Mouse (Mus musculus) small intestine, adult 2 months (tissue): Measurements from ENCODE around the gene Exo5. TPM values are rescaled to one million over a fixed set of nuclear protein-coding genes. Genes with fewer than 3 reads are reported as not detected.

ENCODE experiments used
- H3K27ac ChIP-seq: fragments of 200-500 bp; 2 replicates; pipeline ENCODE4 v1.5.1; 2012; ENCODE audit warnings: low read depth, low read length, control low read depth, inconsistent platforms; ENCODE audit not compliant: insufficient read depth
- H3K27me3 ChIP-seq: fragments of 200-500 bp; 2 replicates; pipeline ENCODE4 v1.6.1; 2012; ENCODE audit warnings: mild to moderate bottlenecking, moderate library complexity, low read length, inconsistent platforms; ENCODE audit not compliant: control insufficient read depth, insufficient read depth
- H3K36me3 ChIP-seq: fragments of 200-500 bp; 2 replicates; pipeline ENCODE4 v1.6.1; 2012; ENCODE audit warnings: mild to moderate bottlenecking, low read length, control low read depth, inconsistent platforms; ENCODE audit not compliant: control insufficient read depth, insufficient read depth
- H3K4me1 ChIP-seq: fragments of 200-500 bp; 2 replicates; pipeline ENCODE4 v1.6.1; 2012; ENCODE audit warnings: low read length, inconsistent platforms, mixed read lengths; ENCODE audit not compliant: control insufficient read depth, insufficient read depth, insufficient read length
- H3K4me3 ChIP-seq: fragments of 200-500 bp; 2 replicates; pipeline ENCODE4 v1.5.1; 2012; ENCODE audit warnings: low read depth, mild to moderate bottlenecking, control low read depth, inconsistent platforms, low read length, moderate library complexity
- CTCF ChIP-seq: fragments of 200-500 bp; IDR thresholded peaks from 2 replicates; pipeline ENCODE4 v1.5.1; 2012; ENCODE audit warnings: low read depth, mild to moderate bottlenecking, control low read depth, inconsistent platforms, low read length, moderate library complexity, mixed read lengths; ENCODE audit not compliant: insufficient replicate concordance, insufficient read length; ENCODE audit errors: extremely low read depth
- POLR2A ChIP-seq: fragments of 200-500 bp; IDR thresholded peaks from 2 replicates; pipeline ENCODE4 v1.6.1; 2012; ENCODE audit warnings: low read depth, mild to moderate bottlenecking, control low read depth, inconsistent platforms, low read length, moderate library complexity
- WGBS: fragments of 180-500 bp; shearing (Covaris S2); methylation state at CpG from one replicate; pipeline ENCODE4 v1.1.7; 2018; 5-methylcytosine and 5-hydroxymethylcytosine counted together
- polyA plus RNA-seq: library from polyadenylated mRNA; depleted of rRNA; stranded (reverse); fragments of >200 nt; gene quantifications from 2 replicates; pipeline ENCODE4 v1.2.3, GENCODE M21; 2012

Exo5 gene
- polyA plus RNA-seq, 1 experiment = 2.8 TPM

DNA sequence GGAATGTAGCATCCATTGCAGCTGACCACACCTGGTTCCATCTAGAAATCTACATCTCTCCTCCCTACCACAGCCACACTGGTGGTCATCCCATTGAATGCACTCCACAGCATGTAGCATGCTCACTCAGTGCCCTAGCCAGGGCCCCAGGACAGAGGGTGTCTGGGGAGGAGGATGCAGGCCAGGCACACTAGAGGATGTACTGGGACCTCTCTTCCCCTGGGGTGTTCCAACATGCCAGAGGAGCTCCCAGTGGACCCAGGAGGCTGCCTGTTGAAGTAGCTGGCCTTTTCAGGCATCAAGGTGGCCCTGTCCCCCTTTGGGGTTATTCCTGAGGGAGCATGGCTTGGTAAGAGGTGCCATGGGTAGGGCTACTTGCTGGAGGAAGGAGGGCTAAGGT lies 32.9 kb downstream of the Exo5 start:
- no peak overlapping the region for H3K4me3 ChIP-seq
- no peak overlapping the region for H3K27ac ChIP-seq
- no peak for TF ChIP-seq CTCF
- TF ChIP-seq POLR2A = no peak
- H3K36me3 ChIP-seq = no peaks in the 10 kb centered on the region
- no peaks in the 10 kb centered on the region for H3K27me3 ChIP-seq
- H3K4me1 ChIP-seq = no peaks in the 10 kb centered on the region

DNA sequence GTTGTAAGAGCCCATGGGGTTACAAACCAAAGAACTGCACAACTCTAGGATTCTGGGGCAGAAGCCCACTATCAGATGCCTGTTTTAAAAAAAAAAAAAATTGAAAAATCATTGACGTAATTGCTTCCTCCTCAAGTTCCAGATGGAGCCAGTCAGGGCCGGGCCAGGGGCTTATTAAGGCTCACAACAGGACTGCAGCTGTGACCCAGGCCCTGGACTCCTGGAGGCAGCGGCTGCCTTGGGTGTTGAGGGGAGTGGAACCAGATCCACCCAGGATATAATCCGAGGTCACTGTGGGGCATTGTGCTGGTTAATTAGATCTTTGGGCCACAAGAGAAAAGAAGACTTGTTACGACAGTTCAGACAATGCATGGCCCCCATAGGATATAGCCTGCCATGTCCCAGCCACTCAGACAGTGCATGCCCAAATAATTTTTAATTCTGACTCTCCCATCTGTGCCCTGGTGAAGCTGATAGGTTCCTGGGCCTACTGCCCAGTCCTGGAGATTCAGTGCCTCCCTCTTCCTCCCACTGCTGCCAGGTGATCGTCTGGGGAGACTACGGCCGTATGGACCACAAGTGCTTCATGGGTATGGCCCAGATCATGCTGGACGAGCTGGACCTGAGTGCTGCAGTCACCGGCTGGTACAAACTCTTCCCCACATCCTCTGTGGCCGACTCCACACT lies 33.9 kb downstream of the Exo5 start:
- H3K36me3 ChIP-seq = no peaks in the 10 kb centered on the region
- H3K4me1 ChIP-seq = no peaks in the 10 kb centered on the region
- H3K27me3 ChIP-seq = no peaks in the 10 kb centered on the region
- H3K4me3 ChIP-seq = no peak overlapping the region
- no peak for TF ChIP-seq POLR2A
- no peak for TF ChIP-seq CTCF
- WGBS = 61% methylated on average over 11 of the region's 11 CpGs
- H3K27ac ChIP-seq = no peak overlapping the region

- Histone ChIP-seq H3K36me3 (no peaks in the 10 kb centered on the region), H3K27me3 (no peaks in the 10 kb centered on the region), H3K4me3 (no peak overlapping the region), H3K4me1 (no peaks in the 10 kb centered on the region; the same call in 1 of the 2 replicates), H3K27ac (no peak overlapping the region)
- 64% methylated on average over 8 of the region's 8 CpGs for WGBS
- TF ChIP-seq POLR2A (no peak), CTCF (no peak)
These were observed 35.9 kb downstream of the Exo5 start for GRCm38 (mm10) chr4:120888884-120889283.

- Histone ChIP-seq H3K36me3 (no peaks in the 10 kb centered on the region), H3K27ac (no peak overlapping the region), H3K27me3 (no peaks in the 10 kb centered on the region), H3K4me1 (no peaks in the 10 kb centered on the region; the same call in 1 of the 2 replicates), H3K4me3 (no peak overlapping the region)
- WGBS = 24% methylated on average over 8 of the region's 8 CpGs
- TF ChIP-seq POLR2A (no peak), CTCF (peak; percentile 24; the same call in 1 of the 2 replicates)
These were observed 37.3 kb downstream of the Exo5 start for GRCm38 (mm10) chr4:120887381-120888112.

DNA sequence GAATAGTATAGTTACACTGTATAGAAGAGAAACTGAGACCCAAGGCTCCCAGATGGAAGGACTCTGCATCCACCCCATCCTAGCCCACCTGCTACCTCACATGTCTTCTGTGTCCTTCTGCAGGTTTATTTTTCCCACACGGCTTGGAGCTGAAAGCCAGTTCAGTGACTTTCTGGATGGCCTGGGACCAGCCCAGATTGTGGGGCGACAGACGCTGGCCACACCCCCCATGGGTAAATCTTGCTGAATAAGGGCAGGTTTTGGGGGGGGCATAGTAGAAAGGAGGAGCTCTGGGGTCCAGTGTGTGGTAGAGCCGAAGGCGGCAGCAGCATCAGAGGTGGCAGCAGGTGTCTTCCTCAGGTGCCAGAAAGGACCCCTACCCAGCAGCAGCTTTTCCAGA lies 38.0 kb downstream of the Exo5 start:
- 72% methylated on average over 5 of the region's 5 CpGs for WGBS
- Histone ChIP-seq H3K4me1 (no peaks in the 10 kb centered on the region; the same call in 1 of the 2 replicates), H3K27ac (no peak overlapping the region), H3K36me3 (no peaks in the 10 kb centered on the region), H3K27me3 (no peaks in the 10 kb centered on the region), H3K4me3 (no peak overlapping the region)
- no peak for TF ChIP-seq CTCF
- TF ChIP-seq POLR2A = no peak

DNA sequence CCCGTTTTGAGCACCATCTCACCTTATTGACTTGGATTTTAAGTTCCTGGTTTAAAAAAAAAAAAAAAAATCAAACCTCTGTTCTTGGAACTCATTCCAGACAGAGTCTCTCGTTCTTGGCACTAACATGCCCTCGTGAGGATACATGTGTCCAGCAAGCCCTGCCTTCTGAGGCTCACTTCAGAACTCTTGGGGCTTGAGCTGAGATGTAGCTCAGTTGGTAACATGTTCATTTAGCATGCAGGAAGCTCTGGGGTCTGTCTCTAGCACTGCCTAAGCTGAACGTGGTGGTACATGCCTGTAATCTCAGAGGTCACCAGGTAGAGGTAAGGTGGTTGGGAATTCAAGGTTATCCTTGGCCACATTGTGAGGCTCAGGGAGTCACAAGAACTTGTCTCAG lies 38.7 kb downstream of the Exo5 start:
- H3K36me3 ChIP-seq = no peaks in the 10 kb centered on the region
- 10% methylated on average over 4 of the region's 4 CpGs for WGBS
- no peak for TF ChIP-seq CTCF
- no peak for TF ChIP-seq POLR2A
- no peaks in the 10 kb centered on the region for H3K27me3 ChIP-seq
- no peaks in the 10 kb centered on the region; the same call in 1 of the 2 replicates for H3K4me1 ChIP-seq
- H3K27ac ChIP-seq = no peak overlapping the region
- H3K4me3 ChIP-seq = no peak overlapping the region

DNA sequence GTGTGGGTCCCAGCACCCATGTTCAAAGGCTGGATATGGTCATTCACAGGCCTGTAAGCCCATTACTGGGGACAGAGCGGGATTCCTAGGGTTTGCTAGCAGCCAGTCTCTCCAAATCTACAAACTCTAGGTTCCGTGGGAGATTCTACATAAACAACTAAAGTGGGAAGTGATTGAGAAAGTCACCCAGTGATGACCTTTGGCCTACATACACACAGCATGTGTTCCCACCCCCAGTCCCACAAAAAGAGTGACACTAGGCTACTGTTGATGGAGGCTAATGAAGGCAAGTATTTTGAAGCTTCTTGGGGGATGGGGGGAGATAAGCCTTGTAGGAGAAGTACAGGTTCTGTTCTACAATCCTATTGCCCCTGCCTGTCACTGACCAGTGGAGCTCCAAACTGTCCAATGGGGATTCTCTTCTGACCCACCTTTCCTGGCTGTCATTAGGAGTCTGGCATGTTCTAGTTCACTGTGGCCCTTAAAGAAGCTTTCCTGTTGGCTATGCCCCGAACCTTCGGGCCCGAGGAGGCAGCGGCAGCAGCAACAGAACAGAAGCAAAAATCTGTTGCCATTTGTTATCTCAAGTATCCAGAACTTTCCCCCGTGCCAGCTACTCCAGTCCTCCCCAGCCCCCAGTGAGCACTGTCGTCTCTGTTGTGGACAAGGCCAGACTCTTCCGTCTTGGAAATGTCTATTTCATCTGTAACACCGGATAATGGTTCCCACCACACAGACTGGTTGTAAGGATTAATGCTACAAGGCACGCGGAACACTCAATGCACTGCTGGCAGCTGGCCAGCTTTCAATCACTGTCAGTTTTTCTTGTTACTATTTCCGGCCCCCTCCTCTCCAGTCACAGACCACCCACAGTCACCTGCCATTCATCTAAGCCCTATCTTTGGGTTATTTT lies 39.4 kb downstream of the Exo5 start:
- Histone ChIP-seq H3K36me3 (no peaks in the 10 kb centered on the region), H3K4me3 (no peak overlapping the region), H3K27ac (no peak overlapping the region), H3K27me3 (no peaks in the 10 kb centered on the region), H3K4me1 (no peaks in the 10 kb centered on the region; the same call in 1 of the 2 replicates)
- WGBS = 32% methylated on average over 13 of the region's 13 CpGs
- TF ChIP-seq CTCF (no peak), POLR2A (no peak)
